Mouse (Mus musculus) right cerebral cortex, postnatal 14 days (tissue): ENCODE data around the gene Gm10428.
"Not testable (repeated sequence)": the region's sequence is repeated elsewhere in the genome, so short reads cannot be mapped to it uniquely, and the experiment has no call there.

Source experiments
- DNase-seq: peaks from one replicate; pipeline ENCODE4 v3.0.0; 2022

Gene Gm10428

GRCm38 (mm10) chr11:62752780-62753179 is at the start of gene Gm10428:
TSS of gene Gm10428 (plus strand) at chr11:62753100.
- DNase-seq, result no peak

GRCm38 (mm10) chr11:62706141-62706540 is 46.8 kb upstream of the Gm10428 start:
- no peak for DNase-seq

- no peak for DNase-seq
Measured at GRCm38 (mm10) chr11:62708252-62708651, 44.6 kb upstream of the Gm10428 start.

- no peak for DNase-seq
Measured at GRCm38 (mm10) chr11:62710657-62711056, 42.2 kb upstream of the Gm10428 start.

GRCm38 (mm10) chr11:62728276-62728675 is 24.6 kb upstream of the Gm10428 start:
- DNase-seq, result no peak

GRCm38 (mm10) chr11:62731311-62732021 is 21.4 kb upstream of the Gm10428 start, which contains the start of gene Zfp287:
TSS of gene Zfp287 (minus strand) at chr11:62731905.
- peak; percentile 91 for DNase-seq

DNA sequence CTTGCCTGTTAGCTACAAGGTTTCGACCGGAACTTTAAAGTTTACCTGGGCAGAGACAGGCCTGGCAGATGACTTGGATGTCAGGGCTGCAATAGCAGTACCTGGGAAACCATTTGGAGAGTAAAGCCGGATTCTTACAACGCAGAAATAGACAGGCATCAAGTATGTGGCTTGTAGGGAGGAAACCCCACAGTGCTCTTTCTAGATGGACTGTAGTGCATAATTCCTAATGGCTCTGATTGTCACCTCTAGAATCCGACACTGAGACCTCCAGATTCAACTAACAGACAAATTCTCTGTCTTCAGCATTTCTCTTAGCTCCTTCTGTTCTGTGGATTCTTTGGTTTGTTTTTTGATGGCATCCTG is 20.9 kb upstream of the Gm10428 start:
- no peak for DNase-seq

GRCm38 (mm10) chr11:62732665-62733064 is 20.2 kb upstream of the Gm10428 start:
- no peak for DNase-seq

GRCm38 (mm10) chr11:62741186-62741585 is 11.7 kb upstream of the Gm10428 start:
- no peak for DNase-seq

- DNase-seq, result no peak
Measured at GRCm38 (mm10) chr11:62742261-62742957, 10.5 kb upstream of the Gm10428 start.

DNA sequence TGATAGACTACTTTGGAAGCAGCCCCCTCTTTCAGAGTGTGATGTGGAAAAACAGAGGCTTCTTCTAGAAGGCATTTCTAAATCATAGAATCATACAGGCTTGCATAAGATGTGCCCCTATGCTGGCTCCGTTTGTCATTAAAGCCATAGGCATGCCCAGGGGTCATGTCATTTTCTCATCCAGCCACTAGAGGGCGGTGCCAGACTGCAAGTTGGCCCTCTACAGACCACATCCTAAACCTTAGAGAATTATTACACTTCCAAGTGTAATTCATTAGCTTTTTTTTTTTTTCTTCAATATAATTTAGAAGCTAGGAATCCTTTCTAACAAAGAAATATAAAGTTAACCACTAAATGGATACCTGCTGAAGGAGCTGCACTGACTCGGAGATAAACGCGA is 8.8 kb upstream of the Gm10428 start:
- DNase-seq, result peak; percentile 73

GRCm38 (mm10) chr11:62746001-62746533 is 6.8 kb upstream of the Gm10428 start:
- peak; percentile 68 for DNase-seq

- no peak for DNase-seq
Measured at GRCm38 (mm10) chr11:62747227-62747626, 5.7 kb upstream of the Gm10428 start.

GRCm38 (mm10) chr11:62748062-62748461 is 4.8 kb upstream of the Gm10428 start:
- no peak for DNase-seq

- not testable (repeated sequence) for DNase-seq
Measured at GRCm38 (mm10) chr11:62749445-62749844, 3.5 kb upstream of the Gm10428 start.

DNA sequence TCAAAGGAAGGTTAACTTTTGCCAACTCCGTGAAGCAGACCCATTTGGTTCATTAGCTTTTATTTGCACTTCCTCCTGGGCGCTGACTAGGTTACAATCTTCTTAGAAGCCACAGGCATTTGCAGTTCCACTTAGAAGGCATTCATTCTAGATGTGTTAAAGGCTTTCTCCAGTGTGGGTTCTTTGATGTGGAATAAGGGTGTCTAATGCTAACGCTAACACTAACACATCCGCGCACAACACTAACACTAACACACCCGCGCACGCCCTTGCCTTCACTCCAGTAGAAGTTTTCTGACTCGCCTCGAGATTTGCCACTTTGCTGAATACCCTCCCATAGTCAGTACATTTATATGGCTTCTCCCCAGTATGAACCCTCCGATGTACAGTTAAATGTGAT is 709 bp upstream of the Gm10428 start:
- no peak for DNase-seq

- peak; percentile 93 for DNase-seq
Measured at GRCm38 (mm10) chr11:62756456-62757142, 3.7 kb downstream of the Gm10428 start.

DNA sequence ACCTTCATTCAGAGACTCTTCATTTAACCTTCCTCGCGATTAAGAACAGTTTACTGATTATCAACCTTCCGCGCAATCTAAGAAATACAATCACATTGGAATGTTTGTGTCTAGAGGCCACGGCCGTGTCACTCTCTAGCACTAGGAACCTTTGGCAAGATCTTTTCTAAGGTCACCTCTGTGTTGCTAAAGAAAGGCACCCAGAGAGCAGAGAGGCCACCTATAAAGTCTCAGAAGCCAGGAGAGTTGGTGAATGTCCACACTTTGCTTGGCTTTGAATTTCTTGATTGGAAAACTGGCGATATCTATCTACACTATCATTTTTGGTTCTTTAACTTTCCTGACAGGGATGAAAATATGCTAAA is 4.2 kb downstream of the Gm10428 start:
- DNase-seq, result no peak

- no peak for DNase-seq
Measured at GRCm38 (mm10) chr11:62757906-62758305, 5.0 kb downstream of the Gm10428 start.

DNA sequence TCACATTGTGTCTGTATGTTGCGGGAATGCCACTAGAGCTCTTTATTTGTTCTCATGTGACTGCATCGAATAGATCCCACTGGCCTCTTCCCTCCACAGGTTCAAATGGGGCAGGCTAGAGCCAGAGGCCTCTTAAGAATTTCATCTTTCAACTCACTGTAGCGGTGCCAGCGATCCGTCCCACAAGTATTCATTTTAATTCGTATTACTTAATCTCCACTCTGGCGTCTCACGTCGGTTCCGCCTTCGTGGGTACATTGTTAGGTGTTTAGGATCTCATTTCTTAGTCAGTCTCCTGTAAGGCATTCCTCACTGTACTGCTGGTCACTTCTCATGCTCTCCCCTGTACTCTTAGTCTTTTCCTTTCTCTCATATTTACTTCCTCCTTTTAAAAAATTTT is 5.6 kb downstream of the Gm10428 start:
- DNase-seq, result no peak

GRCm38 (mm10) chr11:62760755-62761457 is 8.0 kb downstream of the Gm10428 start:
- DNase-seq, result no peak

- DNase-seq, result no peak
Measured at GRCm38 (mm10) chr11:62776510-62776909, 23.6 kb downstream of the Gm10428 start.
